ENCODE assay signal across 12 mouse cellular contexts in genomic region chr10:121972249-121972892, GRCm38 (mm10).
A peak's percentile ranks its signal among the peaks of the same experiment; 100 is the strongest.
DNase-seq lines count a peak whose midpoint lies in the region; ATAC-seq lines count a peak whose summit lies in the region.
"Had no signal": no experiment of that assay in that cellular context is flagged by ENCODE, and none has a peak within 500 bp of the region (broad histone marks: within the 10 kb centered on the region; RNA-seq: fewer than 3 reads in every experiment).

No protein-coding gene starts in this region.

- 78% methylated on average over 10 of the region's 10 CpGs for WGBS in embryonic facial prominence, embryonic 12.5 days
- 80% methylated on average over 10 of the region's 10 CpGs for WGBS in embryonic facial prominence, embryonic 10.5 days
- 78% methylated on average over 10 of the region's 10 CpGs for WGBS in kidney, embryonic 16.5 days
- WGBS in intestine, embryonic 16.5 days = 70% methylated on average over 10 of the region's 10 CpGs
- WGBS in forebrain, embryonic 15.5 days = 84% methylated on average over 10 of the region's 10 CpGs

- no peaks in the 10 kb centered on the region for H3K9me3 ChIP-seq in embryonic facial prominence, embryonic 12.5 days
- no peaks in the 10 kb centered on the region for H3K9me3 ChIP-seq in embryonic facial prominence, embryonic 10.5 days
- H3K9me3 ChIP-seq in kidney, embryonic 16.5 days (ENCODE audit: low read length) = no peaks in the 10 kb centered on the region
- H3K9me3 ChIP-seq in intestine, embryonic 16.5 days (ENCODE audit: control insufficient read depth, low read length) = no peaks in the 10 kb centered on the region
- no peaks in the 10 kb centered on the region for H3K9me3 ChIP-seq in forebrain, embryonic 15.5 days
- H3K9me3 ChIP-seq: embryonic facial prominence, embryonic 15.5 days; liver, embryonic 13.5 days had no signal

- no peak overlapping the region for H3K4me3 ChIP-seq in embryonic facial prominence, embryonic 12.5 days
- no peak overlapping the region for H3K4me3 ChIP-seq in embryonic facial prominence, embryonic 10.5 days
- H3K4me3 ChIP-seq in kidney, embryonic 16.5 days (ENCODE audit: low read length) = no peak overlapping the region
- no peak overlapping the region for H3K4me3 ChIP-seq in intestine, embryonic 16.5 days (ENCODE audit: low read length)
- H3K4me3 ChIP-seq in forebrain, embryonic 15.5 days = no peak overlapping the region
- H3K4me3 ChIP-seq: embryonic facial prominence, embryonic 15.5 days; liver, embryonic 13.5 days had no signal

- ATAC-seq in embryonic facial prominence, embryonic 12.5 days (ENCODE audit: insufficient number of reproducible peaks, insufficient read depth, low FRiP score, low TSS enrichment) = no peak
- peak; percentile 28; the same call in 1 of the 2 replicates for ATAC-seq in kidney, embryonic 16.5 days (ENCODE audit: low FRiP score, low TSS enrichment)
- peak; percentile 69 for ATAC-seq in intestine, embryonic 16.5 days
- ATAC-seq in megakaryocyte progenitor cell, adult 5-6 weeks (replicated peaks; ENCODE audit: poor library complexity) = peak; percentile 67
- no peak for ATAC-seq in forebrain, embryonic 15.5 days (replicated peaks)

- H3K4me2 ChIP-seq in embryonic facial prominence, embryonic 12.5 days (replicated peaks) = no peak overlapping the region
- no peak overlapping the region for H3K4me2 ChIP-seq in kidney, embryonic 16.5 days (replicated peaks; ENCODE audit: low read depth, low read length)
- H3K4me2 ChIP-seq in intestine, embryonic 16.5 days (ENCODE audit: low read depth, low read length) = no peak overlapping the region
- H3K4me2 ChIP-seq in forebrain, embryonic 15.5 days (replicated peaks) = no peak overlapping the region
- H3K4me2 ChIP-seq: embryonic facial prominence, embryonic 15.5 days; liver, embryonic 13.5 days had no signal

- H3K4me1 ChIP-seq in embryonic facial prominence, embryonic 12.5 days = peaks cover 54% of the 10 kb centered on the region
- H3K4me1 ChIP-seq in embryonic facial prominence, embryonic 10.5 days = peaks cover 70% of the 10 kb centered on the region
- H3K4me1 ChIP-seq in kidney, embryonic 16.5 days (ENCODE audit: insufficient read depth, low read length) = peaks cover 40% of the 10 kb centered on the region
- H3K4me1 ChIP-seq in intestine, embryonic 16.5 days (ENCODE audit: control insufficient read depth, insufficient read depth, low read length) = peaks cover 16% of the 10 kb centered on the region
- peaks cover 29% of the 10 kb centered on the region for H3K4me1 ChIP-seq in forebrain, embryonic 15.5 days

- no peak for DNase-seq in embryonic facial prominence, embryonic 10.5 days (ENCODE audit: low spot score)
- DNase-seq in kidney, adult 11 months = no peak
- no peak for DNase-seq in embryo, embryonic 9.5 days (ENCODE audit: extremely low spot score)
- DNase-seq: cerebellum, adult 18-20 months; kidney, postnatal 36 days; liver, embryonic 13.5 days had no signal

- 0 out of 2 replicates have a peak overlapping the region, but pooled peaks have one; percentile 9 for H3K27ac ChIP-seq in embryonic facial prominence, embryonic 12.5 days
- H3K27ac ChIP-seq in embryonic facial prominence, embryonic 10.5 days (replicated peaks) = no peak overlapping the region
- H3K27ac ChIP-seq in kidney, embryonic 16.5 days (ENCODE audit: low read length) = peak overlapping the region; percentile 74; the same call in 1 of the 2 replicates
- H3K27ac ChIP-seq in intestine, embryonic 16.5 days (ENCODE audit: low read length) = no peak overlapping the region
- no peak overlapping the region for H3K27ac ChIP-seq in forebrain, embryonic 15.5 days (replicated peaks)
- H3K27ac ChIP-seq: embryonic facial prominence, embryonic 15.5 days; liver, embryonic 13.5 days had no signal

- H3K27me3 ChIP-seq in embryonic facial prominence, embryonic 12.5 days = no peaks in the 10 kb centered on the region
- no peaks in the 10 kb centered on the region for H3K27me3 ChIP-seq in embryonic facial prominence, embryonic 10.5 days (replicated peaks; ENCODE audit: low read depth, poor library complexity, severe bottlenecking)
- no peaks in the 10 kb centered on the region for H3K27me3 ChIP-seq in kidney, embryonic 16.5 days (ENCODE audit: insufficient read depth, low read length)
- H3K27me3 ChIP-seq in intestine, embryonic 16.5 days (replicated peaks; ENCODE audit: control insufficient read depth, insufficient read depth, low read length) = no peaks in the 10 kb centered on the region
- H3K27me3 ChIP-seq in forebrain, embryonic 15.5 days = no peaks in the 10 kb centered on the region
- H3K27me3 ChIP-seq: embryonic facial prominence, embryonic 15.5 days; liver, embryonic 13.5 days had no signal

- H3K9ac ChIP-seq in embryonic facial prominence, embryonic 12.5 days = no peak overlapping the region
- H3K9ac ChIP-seq in kidney, embryonic 16.5 days (replicated peaks; ENCODE audit: low read length) = no peak overlapping the region
- H3K9ac ChIP-seq in intestine, embryonic 16.5 days (ENCODE audit: low read depth, low read length) = no peak overlapping the region
- no peak overlapping the region for H3K9ac ChIP-seq in forebrain, embryonic 15.5 days (replicated peaks)
- H3K9ac ChIP-seq: embryonic facial prominence, embryonic 15.5 days; liver, embryonic 13.5 days had no signal

- no peaks in the 10 kb centered on the region for H3K36me3 ChIP-seq in embryonic facial prominence, embryonic 12.5 days
- no peaks in the 10 kb centered on the region for H3K36me3 ChIP-seq in embryonic facial prominence, embryonic 10.5 days (replicated peaks)
- H3K36me3 ChIP-seq in kidney, embryonic 16.5 days (ENCODE audit: insufficient read depth, low read length) = no peaks in the 10 kb centered on the region
- H3K36me3 ChIP-seq in intestine, embryonic 16.5 days (ENCODE audit: control insufficient read depth, insufficient read depth, low read length) = no peaks in the 10 kb centered on the region
- H3K36me3 ChIP-seq in forebrain, embryonic 15.5 days = no peaks in the 10 kb centered on the region
- H3K36me3 ChIP-seq: embryonic facial prominence, embryonic 15.5 days; liver, embryonic 13.5 days had no signal

Comparison
In these comparisons a context has a peak if more than half of its experiments do, and no peak if none do; other contexts are left out.
1. H3K27ac ChIP-seq: peak in embryonic facial prominence, embryonic 12.5 days (single experiment) and kidney, embryonic 16.5 days (single experiment); none in embryonic facial prominence, embryonic 10.5 days (single experiment), intestine, embryonic 16.5 days (single experiment) and forebrain, embryonic 15.5 days (single experiment).
2. ATAC-seq: peak in kidney, embryonic 16.5 days (single experiment), intestine, embryonic 16.5 days (single experiment) and megakaryocyte progenitor cell, adult 5-6 weeks (single experiment); none in embryonic facial prominence, embryonic 12.5 days (single experiment) and forebrain, embryonic 15.5 days (single experiment).